Mouse (Mus musculus): ENCODE data around the gene Gm13539. TPM values are rescaled to one million over a fixed set of nuclear protein-coding genes. Genes with fewer than 3 reads are reported as not detected.

Gm13539 gene
- polyA plus RNA-seq, 1 experiment from 2014 or later: not detected

Other genes with a start within 250 kb of the Gm13539 start
- gene Traf2, start 235.3 kb upstream of the Gm13539 start, polyA plus RNA-seq (2015; fragmentation: Nextera tagmentation; extraction: Ambion mirVana): 15.2 and 15.9 TPM in 2 replicates
- gene Edf1, start 224.4 kb upstream of the Gm13539 start, polyA plus RNA-seq (2015; fragmentation: Nextera tagmentation; extraction: Ambion mirVana): 374 and 380 TPM in 2 replicates
- 0.50 and 2.4 TPM in 2 replicates for gene Mamdc4, start 207.4 kb upstream of the Gm13539 start, polyA plus RNA-seq (2015; fragmentation: Nextera tagmentation; extraction: Ambion mirVana)
- 148 and 149 TPM in 2 replicates for gene Phpt1, start 207.0 kb upstream of the Gm13539 start, polyA plus RNA-seq (2015; fragmentation: Nextera tagmentation; extraction: Ambion mirVana)
- 11.4 and 14.9 TPM in 2 replicates for gene Ajm1, start 200.5 kb upstream of the Gm13539 start, polyA plus RNA-seq (2015; fragmentation: Nextera tagmentation; extraction: Ambion mirVana)
- gene Rabl6, start 173.7 kb upstream of the Gm13539 start, polyA plus RNA-seq (2015; fragmentation: Nextera tagmentation; extraction: Ambion mirVana): 64.7 and 68.3 TPM in 2 replicates
- gene Ccdc183, start 164.6 kb upstream of the Gm13539 start, polyA plus RNA-seq (2015; fragmentation: Nextera tagmentation; extraction: Ambion mirVana): 0.11 and 0.24 TPM in 2 replicates
- 56.4 and 67.2 TPM in 2 replicates for gene Tmem141, start 160.3 kb upstream of the Gm13539 start, polyA plus RNA-seq (2015; fragmentation: Nextera tagmentation; extraction: Ambion mirVana)
- 2.5 and 3.1 TPM in 2 replicates for gene Fcna, start 154.2 kb upstream of the Gm13539 start, polyA plus RNA-seq (2015; fragmentation: Nextera tagmentation; extraction: Ambion mirVana)
- gene Lcn8, start 129.1 kb upstream of the Gm13539 start, polyA plus RNA-seq (2015; fragmentation: Nextera tagmentation; extraction: Ambion mirVana): not detected in 2 replicates
- gene Lcn5, start 124.3 kb upstream of the Gm13539 start, polyA plus RNA-seq (2015; fragmentation: Nextera tagmentation; extraction: Ambion mirVana): not detected in 2 replicates
- not detected in 2 replicates for gene Lcn6, start 105.5 kb upstream of the Gm13539 start, polyA plus RNA-seq (2015; fragmentation: Nextera tagmentation; extraction: Ambion mirVana)
- gene Lcn10, start 99.5 kb upstream of the Gm13539 start, polyA plus RNA-seq (2015; fragmentation: Nextera tagmentation; extraction: Ambion mirVana): not detected in 2 replicates
- not detected in 2 replicates for gene Obp2a, start 82.2 kb upstream of the Gm13539 start, polyA plus RNA-seq (2015; fragmentation: Nextera tagmentation; extraction: Ambion mirVana)
- 158 and 170 TPM in 2 replicates for gene Bmyc, start 75.5 kb upstream of the Gm13539 start, polyA plus RNA-seq (2015; fragmentation: Nextera tagmentation; extraction: Ambion mirVana)
- not detected in 2 replicates for gene Obp2b, start 45.2 kb upstream of the Gm13539 start, polyA plus RNA-seq (2015; fragmentation: Nextera tagmentation; extraction: Ambion mirVana)
- gene Lcn3, start 16.7 kb upstream of the Gm13539 start, polyA plus RNA-seq (2015; fragmentation: Nextera tagmentation; extraction: Ambion mirVana): not detected in 2 replicates
- not detected in 2 replicates for gene Lcn11, start 5.2 kb upstream of the Gm13539 start, polyA plus RNA-seq (2015; fragmentation: Nextera tagmentation; extraction: Ambion mirVana)
- gene Glt6d1, start 33.6 kb downstream of the Gm13539 start, polyA plus RNA-seq (2015; fragmentation: Nextera tagmentation; extraction: Ambion mirVana): not detected in 2 replicates
- gene Lcn9, start 40.9 kb downstream of the Gm13539 start, polyA plus RNA-seq (2015; fragmentation: Nextera tagmentation; extraction: Ambion mirVana): not detected in 2 replicates
- not detected in 2 replicates for gene Sohlh1, start 65.0 kb downstream of the Gm13539 start, polyA plus RNA-seq (2015; fragmentation: Nextera tagmentation; extraction: Ambion mirVana)
- 18.8 and 21.8 TPM in 2 replicates for gene Kcnt1, start 81.5 kb downstream of the Gm13539 start, polyA plus RNA-seq (2015; fragmentation: Nextera tagmentation; extraction: Ambion mirVana)
- 61.2 and 80.3 TPM in 2 replicates for gene Camsap1, start 201.0 kb downstream of the Gm13539 start, polyA plus RNA-seq (2015; fragmentation: Nextera tagmentation; extraction: Ambion mirVana)
- 130 and 144 TPM in 2 replicates for gene Ubac1, start 239.5 kb downstream of the Gm13539 start, polyA plus RNA-seq (2015; fragmentation: Nextera tagmentation; extraction: Ambion mirVana)